Mouse (Mus musculus) stomach, postnatal 0 days (tissue): ENCODE measurements around the gene Snx4.

Source experiments
- CTCF ChIP-seq: IDR thresholded peaks from 2 replicates; pipeline ENCODE4 v1.5.1; 2016; ENCODE audit warnings: antibody characterized with exemption, low read depth, mild to moderate bottlenecking, moderate library complexity
- EP300 ChIP-seq: optimal IDR thresholded peaks from 2 replicates; pipeline ENCODE3; 2016; ENCODE audit warnings: antibody characterized with exemption

DNA sequence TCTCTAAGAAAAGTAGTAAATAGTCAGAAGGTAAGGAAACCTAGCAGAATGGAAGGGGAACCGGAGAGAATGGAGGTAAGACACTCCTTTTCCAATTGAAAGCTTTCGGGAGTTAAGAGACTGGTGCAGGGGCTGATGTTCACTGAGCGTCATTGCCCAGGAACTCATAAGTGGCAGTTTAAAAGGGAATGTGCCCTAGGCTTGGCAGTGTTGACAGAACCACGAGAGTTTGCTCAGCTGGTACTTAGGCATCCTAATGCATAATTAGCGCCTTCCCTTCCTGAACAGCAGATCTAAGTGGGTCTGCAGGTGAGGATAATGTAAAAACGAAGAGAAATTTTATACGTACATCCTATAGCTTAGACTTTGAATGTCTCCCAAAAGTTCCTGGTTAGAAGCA lies 4.4 kb downstream of the Snx4 start:
- no peak for TF ChIP-seq CTCF
- no peak for TF ChIP-seq EP300
